Mouse (Mus musculus) myocyte (in vitro differentiated cells): Measurements from ENCODE around the gene Cyp2s1.

Source experiments
- E2F4 ChIP-seq: IDR thresholded peaks from one replicate; pipeline ENCODE4 v1.6.1; 2011; ENCODE audit warnings: mild to moderate bottlenecking, control low read depth, moderate library complexity; ENCODE audit not compliant: insufficient read depth
- MAX ChIP-seq: IDR thresholded peaks from one replicate; pipeline ENCODE4 v1.6.1; 2011; ENCODE audit warnings: low read depth, mild to moderate bottlenecking, control low read depth
- MYOD1 ChIP-seq, 3 experiments: IDR thresholded peaks; one replicate each; pipeline ENCODE4 v1.6.1; 2011; ENCODE audit warnings: control low read depth in 2 of 3, low read depth in 2 of 3, mild to moderate bottlenecking in 2 of 3, moderate library complexity in 1 of 3; ENCODE audit not compliant: insufficient read length in 2 of 3, control insufficient read depth in 1 of 3
- MYOG ChIP-seq, 3 experiments: IDR thresholded peaks; one replicate each; pipeline ENCODE4 v1.6.1; 2011; ENCODE audit warnings: control low read depth in 2 of 3, low read depth in 2 of 3, mild to moderate bottlenecking in 2 of 3; ENCODE audit not compliant: insufficient read length in 2 of 3, control insufficient read depth in 1 of 3, insufficient read depth in 1 of 3
- POLR2A ChIP-seq: IDR thresholded peaks from one replicate; pipeline ENCODE4 v1.6.1; 2011; ENCODE audit warnings: low read depth, mild to moderate bottlenecking, control low read depth, moderate library complexity; ENCODE audit not compliant: insufficient read length
- POLR2AphosphoS2 ChIP-seq: IDR thresholded peaks from one replicate; pipeline ENCODE4 v1.6.1; 2011; ENCODE audit warnings: low read depth, control low read depth; ENCODE audit not compliant: insufficient read length
- SRF ChIP-seq: IDR thresholded peaks from one replicate; pipeline ENCODE4 v1.6.1; 2011; ENCODE audit warnings: low read depth; ENCODE audit not compliant: control insufficient read depth, insufficient read length
- USF1 ChIP-seq: IDR thresholded peaks from one replicate; pipeline ENCODE4 v1.6.1; 2011; ENCODE audit warnings: low read depth, mild to moderate bottlenecking, control low read depth, moderate library complexity

DNA sequence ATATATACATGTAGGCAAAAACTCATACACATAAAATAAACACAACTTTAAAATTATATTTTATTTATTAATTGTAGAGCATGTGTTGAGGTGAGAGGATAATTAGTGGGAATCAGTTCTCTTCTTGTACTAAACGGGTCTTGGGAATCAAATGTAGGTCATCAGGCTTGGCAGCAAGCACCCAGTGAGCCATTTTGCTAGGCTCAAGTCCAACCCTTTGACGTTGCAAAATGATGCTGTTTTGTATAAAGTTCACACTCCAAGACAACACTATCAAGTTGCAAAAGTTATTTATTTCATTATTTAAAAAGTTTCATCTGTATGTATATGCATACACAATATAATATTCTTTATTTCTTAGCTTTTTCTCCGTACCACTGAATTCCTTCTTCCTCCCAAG lies 47.0 kb upstream of the Cyp2s1 start:
- no peak for TF ChIP-seq MYOD1 (IDR thresholded peaks at IDR 0.05; ENCODE audit: control insufficient read depth in 1 of 3, insufficient read length in 2 of 3, low read depth in 2 of 3)
- TF ChIP-seq POLR2A = no peak
- TF ChIP-seq MAX = no peak
- TF ChIP-seq E2F4 = no peak
- no peak for TF ChIP-seq POLR2AphosphoS2
- TF ChIP-seq USF1 = no peak
- TF ChIP-seq SRF = no peak
- no peak for TF ChIP-seq MYOG (IDR thresholded peaks at IDR 0.05; ENCODE audit: control insufficient read depth in 1 of 3, insufficient read depth in 1 of 3, insufficient read length in 2 of 3, low read depth in 2 of 3)
